Mouse (Mus musculus) kidney, embryonic 15.5 days (tissue): ENCODE results near the gene Gngt1. TPM values are rescaled to one million over a fixed set of nuclear protein-coding genes. Genes with fewer than 3 reads are reported as not detected.
A peak's percentile ranks its signal among the peaks of the same experiment; 100 is the strongest.

ENCODE experiments used
- ATAC-seq: fragments of 200-750 bp; cut with Nextera tagmentation; replicated peaks from 2 replicates; pipeline ENCODE4 v1.8.0; 2017; ENCODE audit warnings: moderate TSS enrichment; ENCODE audit not compliant: low FRiP score
- H3K27ac ChIP-seq: fragments of 300-500 bp; sonication (generic); 2 replicates; pipeline ENCODE4 v1.5.1; 2015; ENCODE audit warnings: mild to moderate bottlenecking, inconsistent platforms
- H3K27me3 ChIP-seq: fragments of 300-500 bp; sonication (generic); 2 replicates; pipeline ENCODE4 v1.6.1; 2015; ENCODE audit warnings: inconsistent platforms
- H3K36me3 ChIP-seq: fragments of 300-500 bp; sonication (generic); 2 replicates; pipeline ENCODE4 v1.6.1; 2015; ENCODE audit warnings: inconsistent platforms
- H3K4me1 ChIP-seq: fragments of 300-500 bp; sonication (generic); 2 replicates; pipeline ENCODE4 v1.6.1; 2015; ENCODE audit warnings: inconsistent platforms
- H3K4me2 ChIP-seq: fragments of 300-500 bp; sonication (generic); 2 replicates; pipeline ENCODE4 v1.6.1; 2015; ENCODE audit warnings: moderate library complexity, mild to moderate bottlenecking, inconsistent platforms
- H3K4me3 ChIP-seq: fragments of 300-500 bp; sonication (generic); replicated peaks from 2 replicates; pipeline ENCODE4 v1.5.1; 2015; ENCODE audit warnings: mild to moderate bottlenecking, inconsistent platforms
- H3K9ac ChIP-seq: fragments of 300-500 bp; sonication (generic); 2 replicates; pipeline ENCODE4 v1.6.1; 2015; ENCODE audit warnings: mild to moderate bottlenecking, inconsistent platforms
- H3K9me3 ChIP-seq: fragments of 300-500 bp; sonication (generic); replicated peaks from 2 replicates; pipeline ENCODE4 v1.6.1; 2016; ENCODE audit warnings: inconsistent platforms
- WGBS: fragments of 180-500 bp; shearing (Covaris S2); methylation state at CpG from one replicate; pipeline ENCODE4 v1.1.7; 2015; ENCODE audit warnings: mixed read lengths; 5-methylcytosine and 5-hydroxymethylcytosine counted together
- polyA plus RNA-seq: library from polyadenylated mRNA; unstranded; fragments of >200 nt; fragmentation: Nextera tagmentation; extraction: Ambion mirVana; gene quantifications from 2 replicates; pipeline ENCODE4 v1.2.1, GENCODE M21; 2015

Gngt1 gene
- polyA plus RNA-seq, 1 experiment from 2014 or later, result not detected

DNA sequence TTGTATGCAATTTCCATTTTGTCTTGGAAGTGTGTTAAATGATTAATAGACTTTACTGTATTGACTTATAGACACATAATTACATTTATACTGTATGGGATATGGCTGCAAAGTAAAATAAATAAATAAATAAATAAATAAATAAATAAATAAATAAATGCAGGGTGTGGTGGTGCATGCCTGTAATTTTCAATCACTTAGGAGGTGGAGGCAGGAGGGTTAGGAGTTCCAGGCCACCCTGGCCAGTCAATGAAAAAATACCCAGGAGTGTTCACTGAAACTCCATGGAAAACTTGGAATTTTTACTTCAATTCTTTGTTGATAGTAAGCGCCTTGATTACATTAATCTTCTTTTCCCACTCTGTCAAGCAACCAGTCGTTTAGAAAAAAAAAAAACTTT is 11.2 kb downstream of the Gngt1 start:
- WGBS, result 60% methylated on average over 2 of the region's 2 CpGs
- H3K9ac ChIP-seq, result no peak overlapping the region; the same call in 1 of the 2 replicates
- ATAC-seq, result no peak

DNA sequence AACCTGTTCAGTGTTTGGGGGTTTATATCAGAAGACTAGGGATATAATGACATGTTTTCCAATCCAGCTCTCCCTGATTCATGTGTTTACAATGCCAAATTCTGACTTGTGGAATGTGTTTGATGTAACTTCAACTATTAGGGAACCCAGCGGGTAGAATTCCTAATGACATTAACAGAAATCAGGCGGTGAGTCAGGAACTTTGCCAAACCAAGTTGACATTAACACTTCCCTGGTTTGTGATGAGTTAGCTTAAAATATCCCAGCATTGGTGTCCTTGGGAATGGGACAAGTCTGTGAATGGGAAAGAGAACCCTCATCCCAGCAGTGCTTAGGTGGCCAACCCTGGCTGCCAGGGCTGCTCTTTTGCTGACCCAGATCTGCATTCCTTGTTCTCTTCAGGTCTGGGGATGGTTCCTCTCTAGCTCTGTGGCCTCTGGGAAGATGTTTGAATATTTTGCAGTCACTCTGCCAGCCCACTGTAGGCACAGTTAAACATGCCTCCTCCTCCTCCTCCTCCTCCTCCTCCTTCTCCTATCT is 15.0 kb downstream of the Gngt1 start:
- ATAC-seq, result no peak
- Histone ChIP-seq H3K27me3 (no peaks in the 10 kb centered on the region), H3K4me2 (no peak overlapping the region), H3K36me3 (no peaks in the 10 kb centered on the region), H3K4me3 (no peak overlapping the region), H3K9me3 (no peaks in the 10 kb centered on the region), H3K9ac (no peak overlapping the region), H3K27ac (no peak overlapping the region), H3K4me1 (no peaks in the 10 kb centered on the region)
- 82% methylated on average over 2 of the region's 2 CpGs for WGBS

More for the DNA sequence above, 11.2 kb downstream of the Gngt1 start:
- no peaks in the 10 kb centered on the region for H3K36me3 ChIP-seq
- no peak overlapping the region for H3K27ac ChIP-seq
- H3K27me3 ChIP-seq, result no peaks in the 10 kb centered on the region
- peak overlapping the region; percentile 56 for H3K4me3 ChIP-seq
- no peaks in the 10 kb centered on the region for H3K9me3 ChIP-seq
- peak overlapping the region; percentile 79 for H3K4me2 ChIP-seq
- H3K4me1 ChIP-seq, result 0 out of 2 replicates have a peak, but pooled peaks cover 3% of the 10 kb centered on the region

DNA sequence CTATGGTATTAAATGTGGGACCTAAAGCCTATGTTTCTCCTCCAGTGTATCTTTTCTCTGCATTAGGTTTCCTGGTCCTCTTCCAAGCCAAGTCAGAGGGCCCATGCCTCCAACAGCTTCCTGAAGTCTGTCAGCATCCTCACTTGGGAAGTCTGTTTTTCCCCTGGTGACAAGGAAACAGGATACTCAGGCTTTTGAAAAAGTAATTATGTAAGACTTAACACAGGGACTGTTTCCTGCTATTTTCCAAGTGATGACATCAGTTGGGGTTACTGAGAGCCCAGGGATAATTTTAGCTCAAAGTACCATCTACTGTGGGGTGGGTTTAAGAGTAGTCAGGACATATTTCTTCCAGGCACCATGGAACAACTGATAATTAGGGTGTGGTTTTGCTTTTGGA is 16.0 kb downstream of the Gngt1 start:
- no peak; the same call in 1 of the 2 replicates for ATAC-seq
- no peak overlapping the region for H3K4me3 ChIP-seq
- H3K27me3 ChIP-seq, result no peaks in the 10 kb centered on the region
- H3K9me3 ChIP-seq, result no peaks in the 10 kb centered on the region
- no peak overlapping the region for H3K9ac ChIP-seq
- H3K4me2 ChIP-seq, result no peak overlapping the region
- no peak overlapping the region for H3K27ac ChIP-seq
- no peaks in the 10 kb centered on the region for H3K4me1 ChIP-seq
- H3K36me3 ChIP-seq, result no peaks in the 10 kb centered on the region

DNA sequence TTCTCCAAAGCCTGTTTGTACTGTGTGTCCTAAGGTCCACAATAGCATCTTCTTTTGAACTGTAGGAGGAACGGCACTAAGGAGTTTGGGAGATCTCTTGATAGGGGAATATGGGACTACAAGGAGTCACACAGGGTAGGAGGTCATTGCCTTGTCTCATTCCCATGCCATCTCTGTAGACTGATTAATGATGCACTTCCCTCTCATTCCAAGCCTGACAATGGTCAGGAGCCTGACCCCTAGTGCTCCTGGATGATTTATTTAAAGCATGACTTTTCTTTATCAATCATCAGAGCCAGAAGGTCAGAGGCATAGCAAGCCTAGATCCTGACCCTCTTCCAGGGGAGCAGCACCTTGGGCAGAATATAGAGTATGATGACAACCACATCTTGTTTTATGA is 29.1 kb downstream of the Gngt1 start:
- no peaks in the 10 kb centered on the region for H3K27me3 ChIP-seq
- H3K9ac ChIP-seq, result no peak overlapping the region
- 30% methylated on average over 1 of the region's 1 CpGs for WGBS
- no peaks in the 10 kb centered on the region for H3K36me3 ChIP-seq
- H3K9me3 ChIP-seq, result no peaks in the 10 kb centered on the region
- no peaks in the 10 kb centered on the region for H3K4me1 ChIP-seq
- no peak for ATAC-seq
- no peak overlapping the region for H3K27ac ChIP-seq
- H3K4me2 ChIP-seq, result no peak overlapping the region
- H3K4me3 ChIP-seq, result no peak overlapping the region

DNA sequence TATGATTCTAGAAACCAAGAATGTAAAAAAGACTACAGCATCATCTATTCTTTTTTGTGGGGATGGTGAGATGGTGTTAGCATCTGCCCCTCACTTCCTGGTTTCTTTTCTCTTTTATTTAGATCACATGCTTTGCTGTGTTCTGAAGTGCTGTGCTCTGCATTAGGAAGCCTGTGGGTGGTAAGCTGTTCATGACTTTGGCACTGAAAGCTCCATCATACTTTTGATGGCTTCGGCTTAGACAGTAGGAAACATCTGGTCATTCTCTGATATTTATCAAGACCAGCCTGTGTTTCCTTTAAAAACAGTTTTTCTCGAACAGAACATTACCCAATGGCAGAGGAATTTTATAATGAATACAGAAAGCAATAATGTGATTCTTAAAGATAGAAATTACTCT is 32.8 kb downstream of the Gngt1 start:
- no peak for ATAC-seq
- Histone ChIP-seq H3K9ac (no peak overlapping the region), H3K4me1 (no peaks in the 10 kb centered on the region), H3K9me3 (no peaks in the 10 kb centered on the region), H3K4me3 (no peak overlapping the region), H3K27ac (no peak overlapping the region), H3K27me3 (no peaks in the 10 kb centered on the region), H3K4me2 (no peak overlapping the region), H3K36me3 (no peaks in the 10 kb centered on the region)
- WGBS, result 57% methylated on average over 2 of the region's 2 CpGs

DNA sequence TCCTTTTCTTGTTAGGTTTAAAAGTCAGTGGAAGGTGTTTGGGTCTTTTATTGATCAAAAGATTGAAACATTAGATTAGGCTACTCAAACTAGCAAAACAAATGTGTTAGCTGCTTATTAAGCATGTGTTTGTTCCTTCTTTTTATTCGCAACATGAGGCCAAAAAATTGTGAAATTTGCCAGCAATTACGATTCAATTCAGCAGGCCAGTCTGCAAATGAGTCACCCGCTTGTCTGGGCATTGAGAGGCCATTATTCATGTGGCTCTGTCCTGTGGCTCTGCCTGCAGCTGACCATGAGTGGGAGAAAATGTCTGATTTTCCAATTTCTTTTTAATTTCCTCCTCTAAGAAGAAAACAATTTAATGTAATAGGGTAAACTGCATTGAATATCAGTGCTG is 37.4 kb downstream of the Gngt1 start:
- Histone ChIP-seq H3K9me3 (no peaks in the 10 kb centered on the region), H3K27me3 (no peaks in the 10 kb centered on the region), H3K4me2 (no peak overlapping the region), H3K36me3 (no peaks in the 10 kb centered on the region), H3K27ac (no peak overlapping the region), H3K4me1 (no peaks in the 10 kb centered on the region), H3K9ac (no peak overlapping the region), H3K4me3 (no peak overlapping the region)
- ATAC-seq, result no peak
- 82% methylated on average over 3 of the region's 3 CpGs for WGBS

DNA sequence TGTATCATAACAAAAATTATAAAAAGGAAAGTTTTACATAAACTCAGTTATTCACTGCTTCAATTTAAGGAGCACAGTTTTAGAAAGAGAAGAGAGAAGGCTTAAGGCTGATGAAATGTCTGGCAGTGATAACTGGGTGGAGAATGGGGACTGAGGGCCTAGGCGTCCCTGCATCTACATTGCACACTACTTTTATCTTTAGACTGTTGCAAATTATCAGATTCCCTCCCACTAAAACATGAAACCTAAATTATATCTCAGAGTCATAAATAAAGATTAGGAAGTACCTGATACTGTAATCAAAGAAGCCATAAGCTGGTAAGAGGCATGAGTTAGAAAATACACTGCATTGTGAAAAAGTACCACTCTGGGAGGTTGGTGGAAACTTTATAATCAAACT is 48.2 kb downstream of the Gngt1 start:
- Histone ChIP-seq H3K4me1 (no peaks in the 10 kb centered on the region), H3K27ac (no peak overlapping the region), H3K36me3 (no peaks in the 10 kb centered on the region), H3K27me3 (no peaks in the 10 kb centered on the region), H3K9ac (no peak overlapping the region), H3K9me3 (no peaks in the 10 kb centered on the region), H3K4me2 (no peak overlapping the region), H3K4me3 (no peak overlapping the region)
- whole genome bisulfite sequencing, result 72% methylated on average over 1 of the region's 1 CpGs
- ATAC-seq, result no peak

Other genes starting within 250 kb of the Gngt1 start
- gene Calcr, start 229.1 kb upstream of the Gngt1 start, polyA plus RNA-seq, result 0.40 and 0.73 TPM in 2 replicates
- gene Tfpi2, start 4.9 kb upstream of the Gngt1 start, polyA plus RNA-seq, result 3.2 TPM in 2 replicates
- gene Gng11, start 10.1 kb downstream of the Gngt1 start, polyA plus RNA-seq, result 81.3 and 82.3 TPM in 2 replicates
- 69.4 and 79.3 TPM in 2 replicates for gene Bet1, start 93.2 kb downstream of the Gngt1 start, polyA plus RNA-seq